Mouse (Mus musculus) kidney, embryonic 14.5 days (tissue): ENCODE results near the gene Sec31a. TPM values are rescaled to one million over a fixed set of nuclear protein-coding genes. Genes with fewer than 3 reads are reported as not detected.
"Not testable (repeated sequence)": the region's sequence is repeated elsewhere in the genome, so short reads cannot be mapped to it uniquely, and the experiment has no call there.

ENCODE experiments used
- ATAC-seq: fragments of 200-750 bp; cut with Nextera tagmentation; 2 replicates; pipeline ENCODE4 v1.8.0; 2017; ENCODE audit warnings: moderate number of reproducible peaks, mild to moderate bottlenecking, moderate TSS enrichment, moderate library complexity; ENCODE audit not compliant: low FRiP score, low TSS enrichment
- H3K27ac ChIP-seq: fragments of 300-500 bp; sonication (generic); 2 replicates; pipeline ENCODE4 v1.5.1; 2014; ENCODE audit warnings: low read depth, mild to moderate bottlenecking, low read length, moderate library complexity, mixed read lengths
- H3K27me3 ChIP-seq: fragments of 300-500 bp; sonication (generic); 2 replicates; pipeline ENCODE4 v1.6.1; 2014; ENCODE audit warnings: mild to moderate bottlenecking, low read length; ENCODE audit not compliant: control insufficient read depth, insufficient read depth
- H3K36me3 ChIP-seq: fragments of 300-500 bp; sonication (generic); 2 replicates; pipeline ENCODE4 v1.6.1; 2014; ENCODE audit warnings: low read length, mixed read lengths; ENCODE audit not compliant: control insufficient read depth, insufficient read depth
- H3K4me1 ChIP-seq: fragments of 300-500 bp; sonication (generic); 2 replicates; pipeline ENCODE4 v1.6.1; 2014; ENCODE audit warnings: low read length, mixed read lengths; ENCODE audit not compliant: control insufficient read depth, insufficient read depth
- H3K4me2 ChIP-seq: fragments of 300-500 bp; sonication (generic); replicated peaks from 2 replicates; pipeline ENCODE4 v1.6.1; 2014; ENCODE audit warnings: low read depth, mild to moderate bottlenecking, low read length
- H3K4me3 ChIP-seq: fragments of 300-500 bp; sonication (generic); 2 replicates; pipeline ENCODE4 v1.5.1; 2014; ENCODE audit warnings: mild to moderate bottlenecking, low read length
- H3K9ac ChIP-seq: fragments of 300-500 bp; sonication (generic); 2 replicates; pipeline ENCODE4 v1.6.1; 2014; ENCODE audit warnings: low read depth, mild to moderate bottlenecking, low read length, moderate library complexity
- H3K9me3 ChIP-seq: fragments of 300-500 bp; sonication (generic); 2 replicates; pipeline ENCODE4 v1.6.1; 2016; ENCODE audit warnings: low read length; ENCODE audit not compliant: control insufficient read depth
- WGBS: fragments of 180-500 bp; shearing (Covaris S2); extraction: QIAGEN DNeasy Blood & Tissue Kit; methylation state at CpG from one replicate; pipeline ENCODE4 v1.1.7; 2014; 5-methylcytosine and 5-hydroxymethylcytosine counted together
- polyA plus RNA-seq: library from polyadenylated mRNA; unstranded; fragments of >200 nt; fragmentation: Nextera tagmentation; extraction: Ambion mirVana; gene quantifications from 2 replicates; pipeline ENCODE4 v1.2.1, GENCODE M21; 2014

Gene Sec31a
- polyA plus RNA-seq, 1 experiment from 2014 or later: 163 TPM

DNA sequence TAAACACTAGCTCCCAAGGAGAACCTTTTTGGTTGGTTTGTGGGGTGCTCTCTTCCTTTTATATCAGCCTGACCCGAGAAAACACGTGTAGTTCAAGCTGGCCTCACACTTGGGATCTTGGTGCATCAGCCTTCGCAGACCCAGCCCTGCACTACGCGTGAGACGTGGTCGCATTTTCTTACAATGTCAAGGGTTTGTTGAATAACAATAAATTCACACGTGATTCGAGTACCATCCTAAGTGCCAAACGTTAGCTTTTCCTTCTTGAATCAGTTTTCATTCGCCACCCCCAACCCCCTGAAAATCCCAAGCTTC is 14.0 kb upstream of the Sec31a start:
- Histone ChIP-seq H3K27me3 (no peaks in the 10 kb centered on the region), H3K4me2 (peak overlapping the region; percentile 89), H3K36me3 (peaks cover 28% of the 10 kb centered on the region), H3K27ac (peak overlapping the region; percentile 87), H3K4me1 (peaks cover 25% of the 10 kb centered on the region), H3K9ac (peak overlapping the region; percentile 96), H3K4me3 (peak overlapping the region; percentile 86), H3K9me3 (no peaks in the 10 kb centered on the region)
- 4% methylated on average over 11 of the region's 11 CpGs for WGBS
- ATAC-seq: 0 out of 2 replicates have a peak, but pooled peaks have one; percentile 11

DNA sequence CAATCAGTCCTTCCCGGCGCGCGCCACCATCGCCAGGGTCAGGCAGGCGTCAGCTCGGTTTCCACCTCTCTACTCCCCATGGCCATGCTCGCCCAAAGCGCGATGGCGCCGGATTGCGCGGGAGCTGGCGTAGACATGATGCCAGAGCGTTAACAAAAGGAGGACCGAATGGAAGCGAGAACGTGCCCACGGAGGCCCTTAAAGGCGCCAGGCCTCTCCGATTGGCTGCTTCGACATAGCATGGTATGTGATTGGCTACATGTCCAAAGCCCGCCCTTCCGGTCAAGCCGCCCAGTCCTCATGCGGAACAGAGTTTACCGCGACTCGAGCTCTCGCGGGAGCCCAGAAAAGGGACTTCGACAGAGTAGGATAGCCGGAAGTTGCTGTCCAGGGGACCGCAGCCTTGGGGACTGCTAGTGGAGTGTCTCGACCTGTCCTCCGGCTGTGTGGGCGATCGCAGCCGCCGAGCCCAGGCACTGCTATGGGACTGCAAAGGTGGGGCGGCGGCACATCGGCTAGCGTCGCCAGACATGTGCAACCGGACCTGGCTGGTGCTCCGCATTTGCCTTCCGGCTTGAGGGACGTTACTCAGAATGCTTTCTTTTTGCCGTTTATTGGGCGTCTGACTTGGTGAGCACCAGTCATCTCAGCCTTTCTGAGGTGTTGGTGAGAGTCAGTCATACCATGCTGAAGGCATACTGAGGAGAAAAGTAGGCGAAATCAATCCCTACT is 13.5 kb upstream of the Sec31a start:
- Histone ChIP-seq H3K4me2 (peak overlapping the region; percentile 89), H3K27ac (peak overlapping the region; percentile 94), H3K27me3 (no peaks in the 10 kb centered on the region), H3K9ac (peak overlapping the region; percentile 96), H3K4me3 (peak overlapping the region; percentile 86), H3K36me3 (peaks cover 33% of the 10 kb centered on the region), H3K4me1 (peaks cover 30% of the 10 kb centered on the region), H3K9me3 (no peaks in the 10 kb centered on the region)
- under 1% methylated on average over 53 of the region's 53 CpGs for WGBS
- ATAC-seq: peak; percentile 99

DNA sequence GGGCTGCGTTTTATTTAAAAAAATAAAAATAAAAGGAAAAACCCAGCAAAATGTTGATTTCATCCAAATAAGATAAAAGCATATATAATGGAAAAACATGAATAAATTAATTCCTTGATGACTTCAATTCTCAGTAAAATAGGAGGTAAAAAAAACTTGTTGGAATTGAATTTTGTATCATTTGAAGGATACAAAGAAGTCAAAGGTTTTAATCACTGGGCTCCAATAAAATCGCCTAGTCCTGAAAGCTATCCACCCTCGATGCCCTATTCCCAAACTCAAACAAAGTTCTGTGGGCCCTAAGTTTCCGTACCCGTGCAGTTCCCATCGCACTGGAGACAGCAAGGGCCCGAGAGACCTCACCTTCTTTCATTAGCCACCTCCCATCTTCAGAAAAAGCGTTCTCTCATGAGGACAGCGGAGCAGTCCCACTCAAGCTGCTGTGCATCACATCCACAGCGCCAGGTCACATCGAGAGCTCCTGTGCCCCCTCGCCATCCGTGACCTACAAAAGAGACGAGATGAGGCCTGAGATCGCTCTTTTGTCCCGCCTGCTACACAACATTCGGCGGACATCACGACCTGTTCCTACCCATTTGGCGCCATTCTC is 12.8 kb upstream of the Sec31a start:
- Histone ChIP-seq H3K27me3 (no peaks in the 10 kb centered on the region), H3K4me3 (peak overlapping the region; percentile 86), H3K9me3 (no peaks in the 10 kb centered on the region), H3K4me2 (peak overlapping the region; percentile 89), H3K36me3 (peaks cover 40% of the 10 kb centered on the region), H3K4me1 (peaks cover 37% of the 10 kb centered on the region), H3K27ac (peak overlapping the region; percentile 94), H3K9ac (peak overlapping the region; percentile 96)
- peak; percentile 50; the same call in 1 of the 2 replicates for ATAC-seq
- WGBS: under 1% methylated on average over 20 of the region's 20 CpGs

DNA sequence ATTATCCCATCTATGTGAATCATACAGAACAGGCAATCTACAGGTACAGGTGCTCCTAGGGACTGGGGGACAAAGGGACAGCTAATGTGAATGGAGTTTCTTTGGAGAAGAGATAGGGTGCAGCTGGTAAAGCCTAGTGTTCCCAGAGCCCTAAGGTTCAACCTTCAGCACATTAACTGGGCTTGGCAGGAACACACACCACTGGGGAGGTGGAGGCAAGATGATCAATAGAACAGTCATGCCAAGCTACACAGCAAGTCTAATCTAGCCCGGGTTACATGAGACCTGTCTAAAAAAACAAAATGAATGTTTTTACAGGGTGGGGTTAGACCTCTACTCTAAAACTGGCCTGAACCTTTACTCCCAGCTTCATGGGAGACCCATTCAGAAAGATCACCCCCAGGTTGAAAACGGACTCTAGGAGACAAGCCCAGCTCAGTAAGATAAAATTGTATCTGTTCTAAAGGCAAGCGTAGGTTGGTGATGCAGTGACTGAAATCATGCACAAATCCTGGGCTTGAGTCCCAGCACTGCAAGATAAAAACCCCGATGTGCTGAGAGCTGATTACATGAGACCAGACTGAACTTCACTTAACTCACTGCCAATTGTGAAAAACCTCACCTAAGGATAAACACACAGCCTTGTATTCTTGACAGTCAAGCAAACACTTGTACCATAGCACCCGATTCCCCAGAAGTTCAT is 12.1 kb upstream of the Sec31a start:
- Histone ChIP-seq H3K27me3 (no peaks in the 10 kb centered on the region), H3K9me3 (no peaks in the 10 kb centered on the region), H3K36me3 (peaks cover 46% of the 10 kb centered on the region), H3K4me2 (peak overlapping the region; percentile 89), H3K4me1 (peaks cover 43% of the 10 kb centered on the region), H3K9ac (peak overlapping the region; percentile 96), H3K27ac (no peak overlapping the region; the same call in 1 of the 2 replicates), H3K4me3 (peak overlapping the region; percentile 86)
- ATAC-seq: no peak
- WGBS: 2% methylated on average over 5 of the region's 5 CpGs

DNA sequence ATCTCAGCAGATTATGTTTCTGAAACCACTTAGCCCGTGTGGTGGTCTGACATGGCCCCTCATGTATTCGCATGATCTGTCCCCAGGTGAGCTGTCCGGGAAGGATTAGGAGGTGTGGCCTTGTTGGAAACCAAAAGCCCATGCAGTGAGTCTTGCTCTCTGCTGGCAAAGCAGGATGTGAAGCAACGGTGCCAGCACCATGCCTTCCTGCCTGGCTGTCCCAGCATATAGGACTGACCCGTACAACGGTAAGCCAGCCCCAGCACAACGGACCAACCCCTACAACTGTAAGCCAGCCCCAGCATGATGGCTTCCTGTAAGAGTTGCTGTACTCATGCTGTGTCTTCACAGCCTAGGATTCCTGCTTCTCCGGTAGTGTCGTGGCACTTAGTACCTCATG is 11.2 kb upstream of the Sec31a start:
- 39% methylated on average over 9 of the region's 9 CpGs for WGBS
- H3K4me1 ChIP-seq: peaks cover 47% of the 10 kb centered on the region
- H3K27ac ChIP-seq: no peak overlapping the region
- H3K36me3 ChIP-seq: peaks cover 55% of the 10 kb centered on the region
- peak overlapping the region; percentile 96; the same call in 1 of the 2 replicates for H3K9ac ChIP-seq
- ATAC-seq: no peak
- peak overlapping the region; percentile 89 for H3K4me2 ChIP-seq
- peak overlapping the region; percentile 86 for H3K4me3 ChIP-seq
- no peaks in the 10 kb centered on the region for H3K27me3 ChIP-seq
- no peaks in the 10 kb centered on the region for H3K9me3 ChIP-seq

DNA sequence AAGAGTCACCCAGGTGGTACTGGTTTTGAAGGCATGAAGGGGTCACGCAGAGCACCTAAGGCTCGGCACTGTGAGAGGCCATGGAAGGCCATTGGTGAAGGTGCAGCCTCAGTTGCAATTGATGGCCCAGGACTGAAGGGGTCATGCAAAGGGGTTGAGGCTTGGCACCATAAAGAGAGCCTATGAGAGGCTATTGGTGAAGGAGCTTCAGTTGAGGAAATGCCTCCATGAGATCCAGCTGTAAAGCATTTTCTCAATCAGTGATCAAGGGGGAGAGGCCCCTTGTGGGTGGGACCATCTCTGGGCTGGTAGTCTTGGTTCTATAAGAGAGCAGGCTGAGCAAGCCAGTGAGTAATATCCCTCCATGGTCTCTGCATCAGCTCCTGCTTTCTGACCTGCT is 9.8 kb upstream of the Sec31a start:
- H3K9me3 ChIP-seq, H3K27ac ChIP-seq, H3K4me3 ChIP-seq, H3K4me2 ChIP-seq, H3K9ac ChIP-seq, H3K27me3 ChIP-seq, ATAC-seq: not testable (repeated sequence)
- Histone ChIP-seq H3K4me1 (peaks cover 43% of the 10 kb centered on the region), H3K36me3 (peaks cover 70% of the 10 kb centered on the region)
- WGBS: 87% methylated on average over 2 of the region's 2 CpGs

DNA sequence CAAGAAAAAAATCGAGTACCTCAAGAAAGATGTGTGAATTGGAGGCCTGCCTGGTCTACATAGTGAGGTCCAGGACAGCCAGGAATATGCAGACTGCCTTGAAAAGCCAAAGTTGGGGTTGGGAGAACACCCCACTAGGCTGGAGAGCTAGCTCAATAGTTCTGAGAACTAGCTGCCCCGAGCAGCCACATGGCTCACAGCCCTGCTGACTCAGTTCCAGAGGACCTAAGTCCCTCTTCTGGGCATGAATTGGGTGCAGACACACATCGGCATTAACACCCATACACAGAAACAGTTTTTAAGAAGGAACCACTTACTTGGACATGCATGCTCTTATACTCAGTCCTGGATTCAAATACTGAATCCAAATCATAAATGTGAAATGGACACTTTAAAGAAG is 8.2 kb upstream of the Sec31a start:
- H3K4me2 ChIP-seq: peak overlapping the region; percentile 27
- no peak for ATAC-seq
- H3K27ac ChIP-seq: no peak overlapping the region
- WGBS: 78% methylated on average over 3 of the region's 3 CpGs
- H3K4me1 ChIP-seq: peaks cover 36% of the 10 kb centered on the region
- H3K27me3 ChIP-seq: no peaks in the 10 kb centered on the region
- H3K9me3 ChIP-seq: no peaks in the 10 kb centered on the region
- peaks cover 86% of the 10 kb centered on the region for H3K36me3 ChIP-seq
- peak overlapping the region; percentile 16; the same call in 1 of the 2 replicates for H3K4me3 ChIP-seq
- H3K9ac ChIP-seq: peak overlapping the region; percentile 25

DNA sequence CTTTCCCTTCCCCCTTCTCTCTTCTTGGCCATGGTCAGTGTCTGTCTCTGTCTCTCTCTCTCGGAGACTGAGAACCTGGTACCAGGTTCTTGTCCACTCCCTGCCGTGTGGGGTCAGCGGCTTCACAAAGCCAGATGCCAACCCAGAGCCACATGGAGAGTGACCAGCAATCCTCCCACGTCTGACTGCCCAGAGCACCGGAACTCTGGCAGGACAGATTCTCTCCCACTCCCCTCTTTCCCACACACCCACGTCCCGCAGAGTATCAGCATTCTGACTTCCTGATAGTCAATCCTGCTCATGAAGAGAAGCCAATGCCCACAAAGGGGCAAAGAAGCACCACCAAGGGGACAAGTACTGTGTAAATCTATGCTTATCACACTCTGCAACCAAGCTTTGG is 7.6 kb upstream of the Sec31a start:
- Histone ChIP-seq H3K27ac (no peak overlapping the region), H3K9me3 (no peaks in the 10 kb centered on the region), H3K4me3 (peak overlapping the region; percentile 16; the same call in 1 of the 2 replicates), H3K36me3 (peaks cover 91% of the 10 kb centered on the region), H3K27me3 (no peaks in the 10 kb centered on the region), H3K9ac (peak overlapping the region; percentile 25; the same call in 1 of the 2 replicates), H3K4me2 (peak overlapping the region; percentile 27), H3K4me1 (peaks cover 36% of the 10 kb centered on the region)
- ATAC-seq: no peak
- WGBS: 43% methylated on average over 7 of the region's 7 CpGs

DNA sequence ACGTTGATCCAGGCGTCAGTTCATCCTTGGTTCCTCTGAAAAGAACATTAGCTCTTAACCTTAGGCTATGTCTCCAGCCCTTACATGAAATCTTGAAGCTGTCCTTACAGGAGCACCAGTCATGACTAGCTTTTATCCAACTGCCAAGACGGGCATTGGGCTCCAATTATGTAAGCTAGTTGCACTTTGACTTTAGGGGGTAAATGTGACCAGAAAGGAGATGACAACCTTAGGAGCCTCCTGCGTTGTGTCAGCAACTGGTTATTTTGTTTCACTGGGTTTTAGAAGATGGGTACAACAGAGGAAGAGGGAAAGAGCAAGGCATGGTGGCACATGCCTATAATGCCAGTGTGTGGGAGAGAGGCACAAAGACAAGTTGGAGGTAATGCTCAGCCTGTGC is 2.8 kb upstream of the Sec31a start:
- no peak overlapping the region for H3K9ac ChIP-seq
- no peak overlapping the region for H3K4me2 ChIP-seq
- H3K4me1 ChIP-seq: peaks cover 23% of the 10 kb centered on the region
- 68% methylated on average over 4 of the region's 4 CpGs for WGBS
- no peak for ATAC-seq
- no peak overlapping the region for H3K27ac ChIP-seq
- no peak overlapping the region for H3K4me3 ChIP-seq
- H3K27me3 ChIP-seq: no peaks in the 10 kb centered on the region
- H3K9me3 ChIP-seq: no peaks in the 10 kb centered on the region
- peaks cover 52% of the 10 kb centered on the region for H3K36me3 ChIP-seq
